Mouse (Mus musculus): Measurements from ENCODE around the gene Wwp2.
A peak's percentile ranks its signal among the peaks of the same experiment; 100 is the strongest.

DNA sequence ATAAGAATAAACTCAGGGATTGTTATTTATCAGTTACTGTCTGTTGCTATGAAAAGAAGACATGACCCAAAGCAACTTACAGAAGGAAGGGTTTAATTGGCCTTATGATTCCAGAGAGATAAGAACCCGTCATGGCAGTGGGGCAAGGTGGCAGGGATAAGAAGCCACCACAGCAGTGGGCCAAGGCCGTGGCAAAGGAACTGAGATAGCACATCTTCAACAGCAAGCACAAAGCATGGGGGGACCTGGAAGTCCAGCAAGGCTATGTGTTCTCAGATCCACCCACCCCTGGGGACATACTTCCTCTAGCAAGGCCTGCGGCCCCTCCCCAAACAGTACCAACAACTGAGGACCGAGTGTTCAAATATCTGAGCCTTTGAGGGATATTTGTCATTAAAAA is 141.5 kb downstream of the Wwp2 start:
- TF ChIP-seq POLR2A (IDR thresholded peaks at IDR 0.05; ENCODE audit: control insufficient read depth in 1 of 2, insufficient read depth in 1 of 2, low read depth in 1 of 2, low read length in 2 of 2, poor library complexity in 1 of 2) (no peak), CTCF (IDR thresholded peaks at IDR 0.05 in 2 of 3, conservative IDR thresholded peaks at IDR 0.05 in 1 of 3; ENCODE audit: control insufficient read depth in 1 of 3, insufficient read depth in 1 of 3, low read depth in 2 of 3, low read length in 3 of 3, poor library complexity in 1 of 3, severe bottlenecking in 1 of 3) (no peak), CHD1 (IDR thresholded peaks at IDR 0.05; ENCODE audit: low read depth, low read length) (no peak), MAFK (IDR thresholded peaks at IDR 0.05; ENCODE audit: borderline replicate concordance, low read depth, low read length) (no peak), GATA1 (IDR thresholded peaks at IDR 0.05; ENCODE audit: low read depth, low read length) (peak; percentile 95), E2F4 (IDR thresholded peaks at IDR 0.05; ENCODE audit: borderline replicate concordance, low read depth, low read length) (no peak), USF1 (IDR thresholded peaks at IDR 0.05; ENCODE audit: low read depth, low read length) (no peak)

Data from MEL (cell line).